Mouse (Mus musculus) E14TG2a.4 (cell line): Measurements from ENCODE around the gene Socs5.

Source experiments
- CTCF ChIP-seq: conservative IDR thresholded peaks from 2 replicates; pipeline ENCODE4 v1.5.1; 2014; ENCODE audit warnings: low read length
- NANOG ChIP-seq: IDR thresholded peaks from 2 replicates; pipeline ENCODE4 v1.6.1; 2014; ENCODE audit warnings: borderline replicate concordance, low read length, mixed read lengths

- TF ChIP-seq CTCF = no peak
- TF ChIP-seq NANOG = no peak
Observed at GRCm38 (mm10) chr17:87082547-87082946, 24.9 kb upstream of the Socs5 start.
